Mouse (Mus musculus) bone marrow macrophage, adult 2 months (primary cell): ENCODE results near the gene Dmd.

Experiments used
- CTCF ChIP-seq: IDR thresholded peaks from 2 replicates; pipeline ENCODE4 v1.5.1; 2012; ENCODE audit warnings: low read depth, mild to moderate bottlenecking, low read length, moderate library complexity
- POLR2A ChIP-seq: IDR thresholded peaks from 2 replicates; pipeline ENCODE4 v1.6.1; 2012; ENCODE audit warnings: mild to moderate bottlenecking, low read depth, low read length, borderline replicate concordance

DNA sequence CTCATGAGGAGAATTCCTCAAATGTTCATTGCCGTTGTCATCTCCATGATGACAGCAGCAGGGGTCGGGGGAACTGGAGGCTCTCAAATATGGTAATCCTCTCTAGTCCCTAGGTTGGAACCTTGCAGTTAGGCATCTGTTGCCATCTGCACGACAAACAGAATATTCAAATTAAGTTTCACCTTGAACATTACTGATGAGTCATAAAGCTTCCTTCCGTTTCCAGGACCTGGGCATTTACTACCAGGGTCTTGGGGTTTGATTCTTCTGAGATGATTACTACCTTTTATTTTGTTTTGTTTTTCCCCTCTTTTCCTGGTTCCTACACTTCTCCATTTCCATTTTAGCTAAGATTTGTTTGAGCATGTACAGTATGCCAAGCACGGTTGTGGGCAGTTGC is 2249.0 kb downstream of the Dmd start:
- TF ChIP-seq POLR2A (no peak), CTCF (no peak)
